Mouse (Mus musculus) heart, embryonic 14.5 days (tissue): ENCODE results near the gene Ubac2. TPM values are rescaled to one million over a fixed set of nuclear protein-coding genes. Genes with fewer than 3 reads are reported as not detected.

Experiments
- ATAC-seq: fragments of 200-750 bp; cut with Nextera tagmentation; 2 replicates; pipeline ENCODE4 v1.8.0; 2017; ENCODE audit warnings: low read depth, moderate TSS enrichment; ENCODE audit not compliant: insufficient number of reproducible peaks, insufficient read depth, low FRiP score
- H3K27ac ChIP-seq, 2 experiments: fragments of 200-500 bp in 1 of 2; fragments of 300-500 bp in 1 of 2; sonication (generic) in 1 of 2; replicated peaks in 1 of 2; 2 replicates each; pipeline ENCODE4 v1.5.1; 2012 to 2014; ENCODE audit warnings: low read depth in 2 of 2, low read length in 2 of 2, control low read depth in 1 of 2, mild to moderate bottlenecking in 1 of 2, mixed read lengths in 1 of 2; ENCODE audit not compliant: control insufficient read depth in 1 of 2, insufficient read depth in 1 of 2
- H3K27me3 ChIP-seq: fragments of 300-500 bp; sonication (generic); 2 replicates; pipeline ENCODE4 v1.6.1; 2014; ENCODE audit warnings: mild to moderate bottlenecking, low read length, control low read depth; ENCODE audit not compliant: control insufficient read depth, insufficient read depth
- H3K36me3 ChIP-seq: fragments of 300-500 bp; sonication (generic); 2 replicates; pipeline ENCODE4 v1.6.1; 2014; ENCODE audit warnings: mild to moderate bottlenecking, control low read depth, low read length, mixed read lengths; ENCODE audit not compliant: control insufficient read depth, insufficient read depth
- H3K4me1 ChIP-seq, 2 experiments: fragments of 200-500 bp in 1 of 2; fragments of 300-500 bp in 1 of 2; sonication (generic) in 1 of 2; 2 replicates each; pipeline ENCODE4 v1.6.1; 2012 to 2014; ENCODE audit warnings: low read length in 2 of 2, control low read depth in 1 of 2, mixed read lengths in 1 of 2; ENCODE audit not compliant: control insufficient read depth in 2 of 2, insufficient read depth in 2 of 2
- H3K4me2 ChIP-seq: fragments of 300-500 bp; sonication (generic); 2 replicates; pipeline ENCODE4 v1.6.1; 2014; ENCODE audit warnings: mild to moderate bottlenecking, low read length
- H3K4me3 ChIP-seq, 2 experiments: fragments of 200-500 bp in 1 of 2; fragments of 300-500 bp in 1 of 2; sonication (generic) in 1 of 2; 2 replicates each; pipeline ENCODE4 v1.5.1; 2012 to 2014; ENCODE audit warnings: low read length in 2 of 2, mild to moderate bottlenecking in 2 of 2, control low read depth in 1 of 2, low read depth in 1 of 2, moderate library complexity in 1 of 2; ENCODE audit not compliant: control insufficient read depth in 1 of 2, insufficient read depth in 1 of 2
- H3K9ac ChIP-seq: fragments of 300-500 bp; sonication (generic); 2 replicates; pipeline ENCODE4 v1.6.1; 2014; ENCODE audit warnings: mild to moderate bottlenecking, low read length
- H3K9me3 ChIP-seq: fragments of 300-500 bp; sonication (generic); 2 replicates; pipeline ENCODE4 v1.6.1; 2016; ENCODE audit warnings: low read length, control low read depth; ENCODE audit not compliant: control insufficient read depth
- WGBS: fragments of 180-500 bp; shearing (Covaris S2); extraction: QIAGEN DNeasy Blood & Tissue Kit; methylation state at CpG from one replicate; pipeline ENCODE4 v1.1.7; 2014; 5-methylcytosine and 5-hydroxymethylcytosine counted together
- polyA plus RNA-seq: library from polyadenylated mRNA; unstranded; fragments of >200 nt; fragmentation: Nextera tagmentation; extraction: Ambion mirVana; gene quantifications from 2 replicates; pipeline ENCODE4 v1.2.1, GENCODE M21; 2014

Gene Ubac2
- polyA plus RNA-seq, 1 experiment from 2014 or later, result 56.3 TPM

- peaks cover 22% of the 10 kb centered on the region for H3K36me3 ChIP-seq
- no peak overlapping the region for H3K4me2 ChIP-seq
- H3K9ac ChIP-seq, result no peak overlapping the region
- H3K9me3 ChIP-seq, result no peaks in the 10 kb centered on the region
- WGBS, result 86% methylated on average over 7 of the region's 7 CpGs
- H3K4me3 ChIP-seq, result no peak overlapping the region
- H3K4me1 ChIP-seq, result peaks cover 5 to 9% of the 10 kb centered on the region in 2 experiments
- no peaks in the 10 kb centered on the region for H3K27me3 ChIP-seq
- H3K27ac ChIP-seq, result no peak overlapping the region
- ATAC-seq, result no peak
Observed at GRCm38 (mm10) chr14:121994846-121995556, 116.6 kb downstream of the Ubac2 start.

- 73% methylated on average over 1 of the region's 1 CpGs for WGBS
Observed at GRCm38 (mm10) chr14:121995557-121995870, 117.1 kb downstream of the Ubac2 start.

GRCm38 (mm10) chr14:121996786-121997185 is 118.4 kb downstream of the Ubac2 start:
- ATAC-seq, result no peak
- no peak overlapping the region for H3K4me3 ChIP-seq

More at GRCm38 (mm10) chr14:121995557-121995870, 117.1 kb downstream of the Ubac2 start:
- no peaks in the 10 kb centered on the region for H3K27me3 ChIP-seq
- no peaks in the 10 kb centered on the region for H3K9me3 ChIP-seq
- H3K9ac ChIP-seq, result no peak overlapping the region
- H3K4me1 ChIP-seq, result peaks cover 7 to 9% of the 10 kb centered on the region in 2 experiments
- no peak overlapping the region for H3K4me2 ChIP-seq
- H3K36me3 ChIP-seq, result peaks cover 22% of the 10 kb centered on the region
- H3K27ac ChIP-seq, result no peak overlapping the region
- ATAC-seq, result no peak
- H3K4me3 ChIP-seq, result no peak overlapping the region

GRCm38 (mm10) chr14:121999455-121999854 is 121.0 kb downstream of the Ubac2 start:
- H3K36me3 ChIP-seq, result peaks cover 14% of the 10 kb centered on the region
- no peak for ATAC-seq
- 83% methylated on average over 8 of the region's 8 CpGs for WGBS
- H3K4me2 ChIP-seq, result no peak overlapping the region
- H3K9me3 ChIP-seq, result no peaks in the 10 kb centered on the region
- H3K27me3 ChIP-seq, result no peaks in the 10 kb centered on the region
- H3K27ac ChIP-seq, result no peak overlapping the region
- H3K9ac ChIP-seq, result no peak overlapping the region
- H3K4me1 ChIP-seq, result peaks cover 7 to 9% of the 10 kb centered on the region in 2 experiments
- H3K4me3 ChIP-seq, result no peak overlapping the region

More at GRCm38 (mm10) chr14:121996786-121997185, 118.4 kb downstream of the Ubac2 start:
- no peaks in the 10 kb centered on the region for H3K27me3 ChIP-seq
- H3K4me1 ChIP-seq, result peaks cover 7 to 9% of the 10 kb centered on the region in 2 experiments
- WGBS, result 71% methylated on average over 8 of the region's 8 CpGs
- H3K36me3 ChIP-seq, result peaks cover 20% of the 10 kb centered on the region
- 0 out of 4 replicates have a peak overlapping the region, but pooled peaks of 1 of the 2 experiments have one; percentile 19 for H3K27ac ChIP-seq
- no peak overlapping the region for H3K9ac ChIP-seq
- no peak overlapping the region for H3K4me2 ChIP-seq
- no peaks in the 10 kb centered on the region for H3K9me3 ChIP-seq

- ATAC-seq, result no peak
- 0 out of 2 replicates have a peak, but pooled peaks cover 13% of the 10 kb centered on the region for H3K36me3 ChIP-seq
- 90% methylated on average over 17 of the region's 17 CpGs for WGBS
Observed at GRCm38 (mm10) chr14:122000346-122001105, 122.1 kb downstream of the Ubac2 start.

GRCm38 (mm10) chr14:122002224-122002623 is 123.8 kb downstream of the Ubac2 start:
- WGBS, result 65% methylated on average over 7 of the region's 7 CpGs
- no peak for ATAC-seq
- 0 out of 2 replicates have a peak, but pooled peaks cover 5% of the 10 kb centered on the region for H3K36me3 ChIP-seq

More at GRCm38 (mm10) chr14:122000346-122001105, 122.1 kb downstream of the Ubac2 start:
- H3K27me3 ChIP-seq, result no peaks in the 10 kb centered on the region
- no peak overlapping the region for H3K4me3 ChIP-seq
- peaks cover 7 to 9% of the 10 kb centered on the region in 2 experiments for H3K4me1 ChIP-seq
- no peak overlapping the region for H3K27ac ChIP-seq
- no peaks in the 10 kb centered on the region for H3K9me3 ChIP-seq
- no peak overlapping the region for H3K9ac ChIP-seq
- no peak overlapping the region for H3K4me2 ChIP-seq

GRCm38 (mm10) chr14:122003812-122004211 is 125.4 kb downstream of the Ubac2 start:
- no peak for ATAC-seq
- H3K4me3 ChIP-seq, result no peak overlapping the region
- H3K27ac ChIP-seq, result no peak overlapping the region
- no peaks in the 10 kb centered on the region for H3K9me3 ChIP-seq
- peaks cover 0 to 2% of the 10 kb centered on the region in 2 experiments; a peak in 1 of 4 replicates for H3K4me1 ChIP-seq
- H3K4me2 ChIP-seq, result no peak overlapping the region
- no peaks in the 10 kb centered on the region for H3K27me3 ChIP-seq
- H3K36me3 ChIP-seq, result peaks cover 5% of the 10 kb centered on the region; the same call in 1 of the 2 replicates
- H3K9ac ChIP-seq, result no peak overlapping the region

More at GRCm38 (mm10) chr14:122002224-122002623, 123.8 kb downstream of the Ubac2 start:
- H3K27me3 ChIP-seq, result no peaks in the 10 kb centered on the region
- H3K27ac ChIP-seq, result no peak overlapping the region
- no peak overlapping the region for H3K4me2 ChIP-seq
- H3K4me1 ChIP-seq, result peaks cover 0 to 2% of the 10 kb centered on the region in 2 experiments; a peak in 1 of 4 replicates
- H3K9ac ChIP-seq, result no peak overlapping the region
- no peak overlapping the region for H3K4me3 ChIP-seq
- H3K9me3 ChIP-seq, result no peaks in the 10 kb centered on the region
